Mouse (Mus musculus) heart, adult 9 months (tissue): ENCODE results near the gene Arl1.
A peak's percentile ranks its signal among the peaks of the same experiment; 100 is the strongest.
"Not testable (repeated sequence)": the region's sequence is repeated elsewhere in the genome, so short reads cannot be mapped to it uniquely, and the experiment has no call there.

Source experiments
- DNase-seq, 2 experiments: peaks; one replicate each; pipeline ENCODE4 v3.0.0; 2022; ENCODE audit warnings: low spot score in 2 of 2

The Arl1 gene

DNA sequence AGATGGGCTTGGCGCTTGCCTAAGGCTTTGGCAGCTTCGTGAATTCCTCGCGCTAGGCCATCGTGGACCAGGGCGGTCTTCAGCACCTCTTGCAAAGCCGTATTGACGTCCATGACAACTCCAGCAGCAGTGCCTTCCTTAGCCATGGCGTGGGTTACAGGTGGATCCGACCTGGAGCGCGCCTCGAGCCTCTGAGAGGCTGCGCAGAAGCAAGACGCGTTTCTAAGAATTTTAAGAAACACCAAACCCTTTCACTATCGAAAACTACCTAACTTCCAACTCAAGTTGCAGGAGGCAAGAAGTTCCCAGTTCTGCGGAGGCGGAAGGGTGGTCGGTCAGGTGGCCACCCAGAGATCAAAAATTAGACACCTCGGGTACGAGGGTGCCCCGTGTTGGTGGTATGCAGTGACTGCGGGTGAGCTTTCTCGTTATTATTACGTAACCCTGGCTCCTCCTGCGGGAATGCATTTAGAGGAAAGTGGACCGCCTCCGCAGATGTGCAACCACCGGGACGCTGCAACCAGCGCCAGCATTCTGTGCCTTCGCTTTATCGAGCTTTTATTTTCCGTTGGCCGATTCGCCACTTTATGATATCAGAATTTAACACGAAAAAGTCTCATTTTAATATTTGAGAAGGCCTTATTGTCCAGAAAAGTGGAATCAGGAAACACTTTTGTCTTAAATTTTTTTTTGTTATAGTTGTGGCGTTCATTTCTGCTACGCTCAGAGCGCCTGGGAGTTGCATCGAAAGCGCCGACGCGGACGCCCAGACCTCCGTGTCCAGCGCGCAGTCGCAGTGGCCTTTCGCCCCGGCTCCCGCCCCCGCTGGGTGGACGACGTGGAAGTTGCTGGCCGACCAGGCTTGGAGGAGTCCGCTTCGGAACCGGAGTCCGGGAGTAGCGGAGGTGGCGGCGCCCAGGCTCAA lies at the start of gene Arl1:
Arl1 (plus strand) TSS at position 288 of the 925 bp plus-strand sequence.
- peak; percentile 89 to 93 for DNase-seq

DNA sequence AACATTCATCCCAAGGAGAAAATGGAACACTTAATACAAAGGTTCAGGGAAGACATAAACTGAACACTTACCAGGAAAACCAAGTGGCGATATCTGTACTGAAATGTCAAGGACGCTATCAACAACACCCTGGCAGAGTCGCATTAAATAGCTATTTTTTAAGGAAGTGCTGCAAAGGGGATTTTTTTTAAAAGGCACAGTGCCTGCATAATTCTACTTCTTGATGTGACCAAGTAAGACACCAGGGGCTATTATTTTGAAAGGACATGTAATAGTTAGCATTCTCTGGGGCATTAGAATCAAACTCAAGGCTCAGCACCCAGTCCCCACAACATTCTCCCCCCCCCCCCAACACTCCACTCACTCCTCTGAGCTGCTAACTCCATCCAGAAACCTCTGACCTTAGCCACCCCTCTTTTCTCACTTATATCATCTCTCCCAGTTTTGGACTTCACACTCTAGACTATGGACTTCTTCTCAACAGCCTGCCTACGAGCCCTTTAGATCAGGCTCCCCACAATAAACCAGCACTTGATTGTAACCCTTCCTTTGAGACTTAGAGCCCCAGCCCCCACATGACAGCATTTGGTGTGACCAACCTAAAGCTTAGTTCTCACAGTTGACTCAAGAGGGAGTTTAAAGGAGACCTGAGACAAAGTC lies 47.6 kb upstream of the Arl1 start:
- peak; percentile 10 to 47 for DNase-seq

DNA sequence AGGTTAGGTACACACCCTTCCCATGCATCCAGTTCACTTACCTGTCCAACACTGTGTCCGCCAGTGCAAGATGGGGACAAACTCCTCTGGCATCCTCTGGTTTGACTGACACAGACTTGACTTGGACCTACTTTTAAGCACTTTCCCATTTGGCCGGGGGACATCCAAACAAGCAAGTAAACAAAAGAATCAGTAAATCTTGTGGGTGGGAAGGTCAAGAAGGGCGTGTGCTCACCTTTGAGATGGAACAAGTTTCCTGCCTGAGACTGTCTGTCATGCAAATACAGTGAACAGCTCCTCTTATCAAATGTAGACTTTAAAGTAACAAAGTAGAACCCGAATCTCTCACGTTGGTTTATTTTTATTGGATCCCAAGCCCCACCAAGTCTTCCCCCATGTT lies 45.7 kb upstream of the Arl1 start, which contains the start of gene Spic:
Spic (minus strand) TSS at position 91 of the 400 bp plus-strand sequence.
- DNase-seq: no peak

DNA sequence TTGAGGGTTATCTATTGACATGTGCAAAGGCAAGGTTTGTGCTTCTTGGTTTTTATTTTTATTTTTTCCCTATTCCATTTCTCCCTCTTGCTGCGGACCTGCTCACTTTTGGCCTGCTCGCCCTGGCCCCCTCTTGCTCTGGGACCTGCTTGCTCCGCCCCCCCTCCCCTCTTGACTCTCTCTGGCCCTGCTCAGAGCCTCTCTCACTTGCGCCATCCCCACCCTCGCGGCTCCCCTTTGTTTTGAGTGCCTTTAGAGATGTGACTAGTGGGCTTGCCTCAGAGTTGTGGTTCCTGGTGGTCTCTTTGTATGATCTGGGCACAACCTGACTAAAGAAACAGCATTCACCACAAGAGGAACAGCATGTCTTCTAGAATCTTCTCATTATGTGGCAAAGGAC lies 29.7 kb upstream of the Arl1 start:
- no peak for DNase-seq

DNA sequence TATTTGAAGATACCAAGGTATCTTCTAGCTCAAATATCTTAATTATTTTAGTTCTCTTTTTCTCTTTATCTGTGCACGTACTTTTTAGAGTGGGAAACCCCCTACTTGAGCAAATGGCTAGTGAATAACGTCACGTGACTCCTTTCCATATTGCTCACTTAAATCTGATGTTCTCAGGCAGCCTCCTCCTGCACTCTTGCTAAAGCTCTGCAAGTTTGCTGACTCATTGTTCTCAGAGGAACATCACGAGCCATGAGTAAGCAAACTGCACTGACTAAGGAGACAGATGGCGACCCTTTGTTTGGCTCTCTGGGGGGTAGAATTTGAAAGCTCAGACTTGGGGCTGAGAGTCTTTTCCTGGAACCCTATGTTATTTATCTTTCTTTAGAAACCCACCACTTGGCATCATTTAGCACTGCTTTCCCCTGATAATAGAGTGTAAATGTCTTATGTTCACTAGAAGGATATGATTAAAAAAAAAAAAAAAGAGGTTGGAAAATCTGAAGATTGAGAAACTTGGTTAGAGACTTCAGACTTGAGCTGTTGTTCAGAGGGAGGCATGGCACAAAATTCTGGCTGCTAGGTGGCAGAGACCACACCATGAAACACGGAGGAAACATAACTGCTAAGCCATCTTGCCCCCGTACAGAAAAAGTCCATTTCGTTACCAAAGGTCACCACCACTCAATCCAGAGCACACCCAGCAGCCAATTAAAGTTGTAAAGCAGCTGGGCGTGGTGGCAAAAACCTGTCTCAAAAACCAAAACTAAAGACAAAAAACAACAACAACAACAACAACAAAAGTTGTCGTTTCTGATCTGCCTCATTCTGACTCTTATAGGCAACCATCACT lies 21.8 kb upstream of the Arl1 start:
- DNase-seq: no peak

DNA sequence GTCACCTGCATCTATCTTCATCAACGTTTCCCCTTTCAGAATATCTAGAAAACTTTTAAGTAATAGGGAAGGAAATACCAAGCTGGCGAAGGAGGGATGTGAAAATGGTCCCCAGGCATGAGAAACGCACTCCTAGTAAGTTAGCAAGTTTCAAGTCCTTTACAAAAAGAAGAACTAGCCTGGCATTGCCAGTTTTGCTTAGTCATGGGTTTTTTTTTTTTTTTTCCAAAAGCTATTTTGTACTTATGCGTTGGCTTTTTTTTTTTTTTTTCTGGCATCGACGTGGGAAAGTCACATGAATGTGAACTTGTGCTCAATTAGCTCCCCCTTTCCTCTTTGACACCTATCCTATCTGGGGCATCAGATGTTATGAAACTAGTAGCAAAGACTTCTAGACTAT lies 18.3 kb upstream of the Arl1 start:
- DNase-seq: peak in 1 of 2 experiments; percentile 13

DNA sequence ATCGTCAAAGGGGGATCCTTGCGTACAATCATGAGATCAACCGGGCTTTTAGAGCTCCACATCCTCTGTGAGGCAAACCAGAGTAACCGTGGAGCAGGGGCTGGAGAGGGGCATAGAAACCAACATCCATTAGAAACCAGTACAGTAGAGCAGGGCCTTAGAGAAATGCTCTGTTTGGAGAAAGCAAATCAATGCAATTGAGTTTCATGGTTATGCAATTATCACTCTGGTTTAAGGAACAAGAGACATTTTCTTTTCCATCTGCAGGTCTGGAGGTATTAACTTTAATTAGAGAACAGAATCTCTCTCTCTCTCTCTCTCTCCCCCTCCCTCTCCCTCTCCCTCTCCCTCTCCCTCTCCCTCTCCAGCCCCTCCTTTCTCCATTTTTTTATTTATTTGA lies 15.9 kb upstream of the Arl1 start:
- DNase-seq: no peak

DNA sequence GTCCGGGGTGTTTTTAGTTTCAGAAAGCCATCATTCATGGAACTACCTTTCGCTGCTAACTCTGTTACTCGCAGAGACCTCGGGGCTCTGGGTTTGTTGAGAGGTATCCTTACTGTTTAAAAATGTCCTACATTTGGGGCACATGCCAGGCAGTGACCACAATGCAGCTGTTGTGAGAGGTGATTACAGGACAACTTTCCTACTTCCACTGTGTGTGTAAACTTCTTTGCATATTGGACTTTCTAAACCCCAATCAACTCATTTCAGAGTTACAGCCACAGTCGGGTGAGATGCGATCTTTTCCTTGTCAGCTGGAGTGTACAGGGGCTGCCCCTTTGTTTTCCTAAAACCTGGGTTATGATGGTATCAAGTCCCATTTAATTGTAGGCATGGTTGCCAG lies 15.0 kb upstream of the Arl1 start:
- DNase-seq: no peak

DNA sequence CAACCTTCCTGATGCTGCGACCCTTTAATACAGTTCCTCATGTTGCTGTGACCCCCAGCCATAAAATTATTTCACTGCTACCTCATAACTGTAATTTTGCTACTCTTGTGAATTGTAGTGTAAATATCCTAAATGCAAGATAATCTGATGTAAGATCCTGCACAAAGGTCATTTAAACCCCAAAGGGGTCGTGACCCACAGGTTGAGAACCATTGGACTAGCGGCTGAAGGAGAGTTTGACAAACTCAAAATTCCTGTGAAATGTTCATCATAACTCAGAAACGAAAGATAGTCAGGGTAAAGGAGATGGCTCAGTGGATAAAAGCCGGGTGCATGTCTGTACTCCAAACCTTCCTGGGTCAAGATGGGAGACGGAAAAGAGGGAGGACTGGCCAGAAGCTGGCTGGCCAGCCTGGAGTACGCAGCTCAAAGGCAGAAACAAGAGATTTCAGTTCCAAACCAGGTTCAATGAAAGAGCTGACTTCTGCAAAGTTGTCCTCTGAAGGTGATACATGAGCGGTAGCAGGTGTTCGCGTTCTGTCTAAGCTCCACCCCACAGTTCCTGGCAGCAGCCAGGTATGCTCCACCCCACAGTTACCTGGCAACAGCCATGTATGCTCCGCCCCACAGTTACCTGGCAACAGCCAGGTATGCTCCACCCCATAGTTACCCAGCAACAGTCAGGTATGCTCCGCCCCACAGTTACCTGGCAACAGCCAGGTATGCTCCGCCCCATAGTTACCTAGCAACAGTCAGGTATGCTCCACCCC lies 13.5 kb upstream of the Arl1 start:
- no peak for DNase-seq

DNA sequence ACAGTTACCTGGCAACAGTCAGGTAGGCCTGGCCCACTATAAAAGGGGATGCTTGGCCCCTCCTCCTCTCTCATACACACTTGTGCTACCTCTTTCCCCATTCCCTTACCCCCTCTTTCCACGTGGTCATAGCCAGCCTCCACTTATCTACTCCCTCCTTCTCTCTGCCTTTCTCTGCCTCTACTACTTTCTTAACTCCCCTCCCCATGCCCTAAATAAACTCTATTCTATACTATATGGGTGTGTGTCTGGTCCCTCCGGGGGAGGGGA lies 13.0 kb upstream of the Arl1 start:
- DNase-seq: no peak

DNA sequence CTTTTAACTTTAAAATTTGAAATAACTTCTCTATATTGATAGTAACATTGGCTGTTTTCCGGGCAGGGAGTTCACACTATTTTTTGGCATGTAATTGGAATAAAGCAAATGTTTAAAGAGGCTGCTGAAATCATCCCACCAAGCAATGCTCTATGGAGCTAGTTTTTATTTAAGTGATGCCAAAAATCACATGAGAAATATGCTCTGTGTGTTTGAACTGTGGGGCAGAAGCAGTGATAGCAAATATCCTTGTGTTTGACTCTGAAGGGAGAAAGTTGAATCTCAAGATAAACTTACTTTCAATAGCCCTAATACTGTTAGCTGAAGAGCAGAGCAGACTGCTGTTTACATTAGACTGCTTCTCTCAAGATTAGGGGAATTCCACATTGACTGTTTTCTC lies 11.0 kb upstream of the Arl1 start:
- DNase-seq: no peak

DNA sequence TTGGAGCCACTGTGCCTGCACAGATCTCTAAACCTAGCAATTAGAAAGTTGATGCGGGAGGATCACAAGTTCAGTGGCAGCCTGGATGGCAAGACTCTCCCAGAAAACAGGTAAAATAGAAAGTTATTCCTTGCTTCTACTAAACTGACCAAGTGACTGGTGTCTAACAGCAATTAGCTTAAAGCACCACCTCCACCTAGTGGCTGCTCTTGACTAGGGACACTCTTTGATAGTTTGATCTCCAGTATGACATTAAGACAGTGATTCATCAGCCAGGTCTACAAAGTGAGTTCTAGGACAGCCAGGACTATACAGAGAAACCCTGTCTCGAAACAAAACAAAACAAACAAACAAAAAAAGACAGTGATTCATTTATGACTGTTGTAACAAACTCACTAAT lies 5.3 kb upstream of the Arl1 start:
- no peak for DNase-seq

DNA sequence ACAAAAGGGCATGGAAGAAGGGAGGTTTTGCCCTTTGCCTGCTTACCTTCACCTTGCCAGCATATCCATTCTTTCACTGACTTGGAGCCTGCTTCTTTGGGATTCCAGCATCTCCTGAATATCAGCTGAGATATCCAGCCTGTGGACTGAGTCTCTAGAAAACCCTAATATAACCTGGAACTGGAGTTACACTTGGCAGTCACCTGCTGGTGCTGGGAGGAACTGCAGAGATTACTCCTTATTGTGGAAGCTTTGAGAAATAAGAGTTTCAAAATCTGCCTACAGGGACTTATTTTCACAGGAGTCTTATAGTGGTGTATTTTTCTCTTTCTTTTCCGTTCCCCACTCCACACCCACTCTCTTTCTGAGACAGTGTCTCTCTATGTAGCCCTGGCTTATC lies 3.5 kb upstream of the Arl1 start:
- no peak for DNase-seq

DNA sequence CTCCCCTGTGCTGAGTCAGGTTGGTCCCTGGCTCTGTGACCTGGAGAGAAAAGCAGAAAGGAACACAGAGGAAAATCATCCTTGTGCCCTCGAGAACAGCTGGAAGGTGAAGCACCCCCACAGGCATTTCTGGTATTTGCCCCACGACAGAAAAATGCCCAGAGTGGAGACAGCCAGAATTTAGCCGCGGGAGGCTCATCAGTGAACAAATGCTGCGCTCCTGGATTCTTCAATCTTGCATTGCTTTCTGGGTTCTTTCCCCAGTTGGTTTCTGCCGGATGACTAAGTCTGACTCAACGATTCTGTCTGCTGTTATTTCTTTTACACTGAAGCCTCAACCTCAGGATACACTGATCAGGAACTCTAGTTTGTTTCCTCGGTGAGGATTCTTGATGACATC lies 2.5 kb upstream of the Arl1 start:
- no peak for DNase-seq

DNA sequence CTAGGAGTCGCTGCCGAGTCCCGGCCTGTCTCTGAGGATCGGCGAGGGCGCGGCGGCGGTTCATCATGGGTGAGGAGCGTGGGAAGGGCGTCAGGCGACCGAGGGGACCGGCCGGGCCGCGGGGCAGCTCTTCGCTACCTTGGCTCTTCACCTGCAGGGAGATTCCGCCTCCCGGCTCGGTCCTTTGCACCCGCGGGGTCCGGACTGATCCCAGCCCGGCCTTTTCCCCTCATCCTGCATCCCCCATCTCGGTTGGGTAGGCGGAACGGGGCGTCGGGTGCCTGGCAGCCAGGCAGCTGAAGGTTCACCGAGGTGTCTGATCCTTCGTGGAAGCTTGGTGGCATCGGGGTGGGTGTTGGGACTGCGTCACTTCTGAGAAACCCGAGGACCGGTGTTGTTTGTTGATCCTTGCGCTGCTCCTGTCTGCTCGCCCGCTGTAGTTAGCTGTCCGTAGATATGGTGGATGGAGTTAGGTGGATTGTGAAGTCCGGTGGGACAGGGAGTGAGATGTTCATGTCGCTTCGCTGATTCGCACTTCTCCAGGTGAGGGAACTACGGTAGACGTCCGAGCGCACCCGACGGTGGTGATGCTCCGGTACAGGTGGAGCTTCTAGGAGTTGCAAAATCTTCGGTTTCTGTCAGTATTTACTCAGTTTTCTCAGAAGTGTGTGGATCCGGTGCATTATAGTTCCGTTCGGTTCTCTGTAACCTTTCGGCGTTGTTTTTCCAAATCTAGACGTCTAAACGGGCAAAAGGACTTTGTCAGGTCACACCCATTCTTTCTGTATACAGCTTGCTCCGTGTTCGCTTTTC lies 1.0 kb downstream of the Arl1 start:
- no peak for DNase-seq

DNA sequence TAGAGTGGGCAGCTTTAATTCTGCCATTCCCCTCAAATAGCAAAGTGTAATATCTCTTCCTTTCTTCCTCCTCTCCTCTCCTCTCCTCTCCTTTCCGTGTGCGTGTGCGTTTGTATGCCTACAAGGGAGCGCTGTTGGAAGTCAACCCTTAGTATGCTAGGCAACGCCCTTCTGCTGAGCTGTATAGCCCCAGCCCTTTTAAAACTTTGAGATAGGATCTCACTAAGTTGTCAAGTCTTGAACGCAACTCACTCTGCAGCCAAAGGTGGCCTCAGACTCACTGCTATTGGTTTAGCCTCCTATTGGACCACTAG lies 1.6 kb downstream of the Arl1 start:
- no peak for DNase-seq

DNA sequence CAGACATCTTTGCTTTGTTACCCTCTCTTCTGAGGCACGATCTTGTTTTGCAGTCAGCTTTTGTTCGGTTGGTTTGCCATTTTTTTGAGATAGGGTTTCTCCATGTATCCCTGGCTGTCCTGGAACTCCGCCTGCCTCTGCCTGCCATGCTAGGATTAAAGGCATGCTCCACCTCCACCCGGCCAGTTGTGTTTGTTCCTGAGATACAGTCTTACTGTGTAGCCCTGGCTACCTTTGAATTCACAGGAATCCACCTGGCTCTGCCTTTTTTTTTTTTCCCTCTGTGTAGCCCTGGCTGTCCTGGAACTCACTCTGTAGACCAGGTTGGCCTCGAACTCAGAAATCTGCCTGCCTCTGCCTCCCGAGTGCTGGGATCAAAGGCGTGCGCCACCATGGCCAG lies 8.4 kb downstream of the Arl1 start:
- DNase-seq: not testable (repeated sequence)

DNA sequence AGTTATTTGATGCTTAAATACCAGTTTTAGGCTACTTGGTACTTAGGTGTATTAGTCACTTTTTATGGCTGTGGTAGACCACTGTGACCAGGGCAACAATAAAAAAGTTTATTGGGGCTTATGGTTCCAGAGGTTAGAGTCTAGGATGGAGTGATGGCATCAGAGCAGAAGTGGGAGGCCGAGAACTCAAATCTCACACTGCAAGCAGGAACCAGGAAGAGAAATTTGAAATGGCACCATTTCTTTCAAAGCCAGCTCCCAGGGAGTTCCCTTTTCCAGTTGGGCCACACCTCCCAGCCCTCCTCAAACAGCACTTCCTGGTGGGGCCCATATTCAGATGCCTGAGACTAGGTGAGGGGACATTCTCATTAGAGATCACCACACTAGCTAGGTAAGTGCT lies 9.2 kb downstream of the Arl1 start:
- no peak for DNase-seq

DNA sequence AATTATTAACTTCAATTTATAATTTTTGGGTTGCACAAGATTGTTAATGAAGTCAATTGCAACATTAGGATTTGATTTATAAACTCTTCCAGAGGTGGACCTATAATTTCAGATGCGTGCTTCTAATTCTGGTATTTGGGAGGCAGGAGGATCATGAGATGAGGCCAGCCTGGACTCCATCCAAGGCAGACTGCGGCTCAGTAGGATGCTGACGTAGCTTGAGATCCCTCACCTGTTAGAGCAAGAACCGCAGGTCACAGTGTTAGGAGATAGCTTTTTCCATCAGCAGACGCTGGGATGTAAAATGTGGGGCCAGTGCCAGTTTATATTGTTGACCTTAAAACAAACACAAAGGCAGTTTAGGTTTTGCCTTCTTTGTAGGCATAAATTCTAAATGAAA lies 10.1 kb downstream of the Arl1 start:
- DNase-seq: no peak

DNA sequence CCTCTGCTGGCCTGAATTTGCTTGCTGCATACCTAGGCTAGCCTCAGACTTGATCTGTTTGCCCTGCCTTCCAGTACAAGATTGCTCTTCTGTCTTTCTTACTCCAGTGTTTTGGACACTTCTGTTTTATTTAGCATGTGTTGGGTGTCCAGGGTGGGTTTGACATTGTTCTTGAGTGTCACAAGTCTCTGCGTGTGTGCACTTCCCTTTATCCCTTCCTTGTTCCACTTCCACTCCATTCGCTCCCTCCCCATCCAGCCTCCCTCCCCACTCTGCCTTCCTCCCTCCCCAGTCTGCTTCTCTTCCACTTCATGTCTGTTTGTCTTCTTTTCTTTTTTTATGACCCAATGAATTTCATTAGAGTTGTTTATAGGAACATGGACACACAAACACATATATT lies 10.8 kb downstream of the Arl1 start:
- no peak for DNase-seq
